Mouse (Mus musculus) layer of hippocampus, adult 2 months (tissue): Measurements from ENCODE around the gene Gk5. TPM values are rescaled to one million over a fixed set of nuclear protein-coding genes. Genes with fewer than 3 reads are reported as not detected.
"Not testable (repeated sequence)": the region's sequence is repeated elsewhere in the genome, so short reads cannot be mapped to it uniquely, and the experiment has no call there.

Experiments used
- DNase-seq, 2 experiments: peaks; one replicate each; pipeline ENCODE4 v3.0.0; 2022; ENCODE audit warnings: low spot score in 2 of 2
- H3K27ac ChIP-seq: fragments of 200-600 bp; 2 replicates; pipeline ENCODE4 v1.8.1; 2022
- H3K4me3 ChIP-seq: fragments of 200-600 bp; 2 replicates; pipeline ENCODE4 v1.8.1; 2022; ENCODE audit warnings: mild to moderate bottlenecking
- CTCF ChIP-seq: fragments of 200-600 bp; conservative IDR thresholded peaks from 2 replicates; pipeline ENCODE4 v1.8.1; 2022; ENCODE audit warnings: antibody characterized with exemption, mild to moderate bottlenecking, moderate library complexity
- long read RNA-seq, 2 experiments: library from polyadenylated mRNA; stranded (forward); transcript quantifications; one replicate each; pipeline ENCODE4 v2.0.0; 2021; ENCODE audit warnings: borderline mapping rate in 2 of 2
- total RNA-seq, 2 experiments: library from RNA; stranded (reverse); gene quantifications; 2 replicates each; pipeline ENCODE4 v1.2.3; 2021

Gk5 gene
- 1 to 10 TPM; 4.5 to 5.6 TPM for total RNA-seq
- long read RNA-seq, experiment 1, partial matches to known transcripts: 0 of 1 reads
- long read RNA-seq, experiment 1, other reads (novel, unspliced or antisense): 1 of 1 reads
- long read RNA-seq, experiment 2, partial matches to known transcripts: 2 of 5 reads
- long read RNA-seq, experiment 2, other reads (novel, unspliced or antisense): 2 of 5 reads

GRCm38 (mm10) chr9:96118861-96119772, at the start of gene Gk5:
TSS of gene Gk5 (plus strand) at chr9:96119362.
- H3K4me3 ChIP-seq: peak within 1 kb of the TSS; percentile 91
- no peak for TF ChIP-seq CTCF
- DNase-seq: peak; percentile 95 to 99
- peak within 1 kb of the TSS; percentile 58 for H3K27ac ChIP-seq

- Histone ChIP-seq H3K27ac (no peak overlapping the region), H3K4me3 (no peak overlapping the region)
- no peak for TF ChIP-seq CTCF
- no peak for DNase-seq
Observed at GRCm38 (mm10) chr9:96078752-96079315, 40.3 kb upstream of the Gk5 start.

GRCm38 (mm10) chr9:96085293-96085692, 33.9 kb upstream of the Gk5 start:
- no peak overlapping the region for H3K27ac ChIP-seq
- TF ChIP-seq CTCF: no peak
- H3K4me3 ChIP-seq: no peak overlapping the region
- no peak for DNase-seq

- DNase-seq: no peak
- Histone ChIP-seq H3K27ac (no peak overlapping the region), H3K4me3 (no peak overlapping the region)
- TF ChIP-seq CTCF: no peak
Observed at GRCm38 (mm10) chr9:96087671-96088070, 31.5 kb upstream of the Gk5 start.

- not testable (repeated sequence) for H3K27ac ChIP-seq, DNase-seq, H3K4me3 ChIP-seq
- TF ChIP-seq CTCF: peak; percentile 37
Observed at GRCm38 (mm10) chr9:96088456-96088855, 30.7 kb upstream of the Gk5 start.

GRCm38 (mm10) chr9:96092637-96093036, 26.5 kb upstream of the Gk5 start:
- not testable (repeated sequence) for H3K27ac ChIP-seq, DNase-seq, H3K4me3 ChIP-seq

- no peak overlapping the region for H3K27ac ChIP-seq
- no peak overlapping the region for H3K4me3 ChIP-seq
- TF ChIP-seq CTCF: no peak
- DNase-seq: no peak
Observed at GRCm38 (mm10) chr9:96093221-96093620, 25.9 kb upstream of the Gk5 start.

GRCm38 (mm10) chr9:96094341-96094740, 24.8 kb upstream of the Gk5 start:
- no peak overlapping the region for H3K4me3 ChIP-seq
- no peak for TF ChIP-seq CTCF
- H3K27ac ChIP-seq: no peak overlapping the region
- DNase-seq: no peak

GRCm38 (mm10) chr9:96095192-96095591, 24.0 kb upstream of the Gk5 start:
- no peak for TF ChIP-seq CTCF
- no peak for DNase-seq
- Histone ChIP-seq H3K4me3 (no peak overlapping the region), H3K27ac (no peak overlapping the region)

GRCm38 (mm10) chr9:96102846-96103245, 16.3 kb upstream of the Gk5 start:
- Histone ChIP-seq H3K4me3 (no peak overlapping the region), H3K27ac (no peak overlapping the region)
- TF ChIP-seq CTCF: no peak
- DNase-seq: no peak

- Histone ChIP-seq H3K4me3 (no peak overlapping the region), H3K27ac (no peak overlapping the region)
- no peak for TF ChIP-seq CTCF
- no peak for DNase-seq
Observed at GRCm38 (mm10) chr9:96112879-96113361, 6.2 kb upstream of the Gk5 start.

- TF ChIP-seq CTCF: no peak
- H3K27ac ChIP-seq: no peak overlapping the region
- H3K4me3 ChIP-seq: no peak overlapping the region
- DNase-seq: no peak
Observed at GRCm38 (mm10) chr9:96116801-96117200, 2.4 kb upstream of the Gk5 start.

- DNase-seq: no peak
- no peak for TF ChIP-seq CTCF
- Histone ChIP-seq H3K4me3 (no peak overlapping the region), H3K27ac (no peak overlapping the region)
Observed at GRCm38 (mm10) chr9:96118216-96118615, 946 bp upstream of the Gk5 start.

GRCm38 (mm10) chr9:96127972-96128371, 8.8 kb downstream of the Gk5 start:
- H3K4me3 ChIP-seq: no peak overlapping the region
- H3K27ac ChIP-seq: no peak overlapping the region
- no peak for DNase-seq
- TF ChIP-seq CTCF: peak; percentile 43
